Mouse (Mus musculus): Measurements from ENCODE around the gene Prrt4.

The Prrt4 gene

GRCm38 (mm10) chr6:29147407-29148010 is 31.9 kb downstream of the Prrt4 start:
- DNase-seq: no peak

- DNase-seq: no peak
Observed at GRCm38 (mm10) chr6:29146641-29147040, 32.7 kb downstream of the Prrt4 start.

- DNase-seq: no peak
Observed at GRCm38 (mm10) chr6:29145456-29146307, 33.7 kb downstream of the Prrt4 start.

- DNase-seq: no peak
Observed at GRCm38 (mm10) chr6:29144971-29145370, 34.4 kb downstream of the Prrt4 start.

DNA sequence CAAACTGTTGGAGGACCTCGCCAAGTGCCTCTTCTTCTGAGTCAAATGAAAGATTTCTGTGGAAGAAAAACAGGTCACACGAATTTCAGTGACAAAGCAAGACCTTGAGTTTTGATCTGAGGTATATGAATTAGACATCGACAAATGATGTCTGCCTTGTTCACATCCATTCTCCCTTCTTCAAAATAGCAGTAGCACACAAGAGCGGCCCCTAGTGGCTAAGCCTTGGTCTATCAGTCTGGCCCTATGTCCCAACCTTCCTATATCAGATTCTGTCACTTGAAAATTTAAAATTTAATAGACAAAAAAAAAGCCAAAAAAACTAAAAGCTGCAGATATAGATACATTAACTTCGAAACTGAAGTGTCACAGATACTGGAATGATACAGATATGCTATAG is 35.8 kb downstream of the Prrt4 start:
- peak; percentile 61 for DNase-seq

DNA sequence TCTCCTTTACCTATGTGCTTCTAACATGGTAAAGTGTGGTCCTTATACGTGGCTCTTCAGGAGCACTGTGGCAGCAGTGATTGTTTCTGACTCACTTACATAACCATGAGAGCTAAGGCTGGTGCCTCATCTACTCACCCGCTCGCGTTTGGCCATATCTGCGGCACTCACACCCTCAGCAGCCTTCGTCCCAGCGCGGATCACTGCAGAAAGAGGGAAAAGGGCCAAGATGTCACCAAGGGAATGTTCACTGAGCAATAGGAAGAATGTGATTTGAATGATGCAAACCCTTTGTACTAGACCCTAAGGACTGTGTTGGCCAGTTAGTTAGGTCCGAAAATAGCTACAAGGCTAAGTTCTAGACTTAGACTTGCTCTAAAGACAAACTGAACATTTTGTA is 41.9 kb downstream of the Prrt4 start:
- DNase-seq: no peak

DNA sequence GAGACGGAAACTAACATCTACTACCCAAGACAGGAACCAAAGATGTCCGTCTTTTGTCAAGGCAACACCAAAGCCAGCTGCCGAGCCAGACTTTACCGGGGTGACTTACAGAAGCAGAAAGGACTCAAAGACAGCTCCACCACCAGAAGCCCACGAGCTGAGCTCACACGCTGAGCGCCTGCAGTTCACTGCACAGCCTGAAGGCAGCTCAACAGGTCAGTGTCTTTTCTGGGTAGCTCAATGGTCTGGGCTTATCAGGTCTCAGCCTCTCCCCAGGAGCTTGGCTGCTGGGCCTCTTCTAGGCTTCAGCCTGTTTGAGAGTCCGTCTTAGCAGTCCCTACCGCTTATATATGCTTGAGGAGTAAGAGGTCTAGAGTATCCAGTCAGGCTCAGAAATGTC is 46.3 kb downstream of the Prrt4 start:
- DNase-seq: no peak

DNA sequence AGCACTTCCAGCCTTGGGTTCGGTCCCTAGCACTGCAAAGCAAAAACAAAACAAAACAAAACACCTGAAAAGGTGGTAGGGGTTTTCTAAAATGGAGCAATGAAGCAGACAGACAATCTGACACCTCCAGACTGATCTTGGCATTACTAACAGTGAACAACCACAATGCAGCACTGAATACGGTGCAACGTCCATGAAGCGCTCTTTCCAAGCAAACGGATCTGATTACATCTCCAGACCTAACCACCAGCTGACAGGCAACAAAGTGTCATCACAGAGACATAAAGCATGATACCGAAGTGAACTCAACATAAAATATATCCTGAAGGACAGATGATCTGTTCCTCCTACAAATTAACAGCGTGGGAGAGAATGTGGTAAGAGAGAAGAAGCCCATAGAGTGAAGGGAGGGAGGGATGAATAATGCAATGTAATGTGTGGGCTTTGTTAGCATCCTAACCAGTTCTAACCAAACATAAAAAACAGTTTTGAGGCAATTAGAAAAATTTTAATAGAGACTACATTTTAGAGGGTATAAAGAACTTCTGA is 52.4 kb downstream of the Prrt4 start:
- no peak for DNase-seq

DNA sequence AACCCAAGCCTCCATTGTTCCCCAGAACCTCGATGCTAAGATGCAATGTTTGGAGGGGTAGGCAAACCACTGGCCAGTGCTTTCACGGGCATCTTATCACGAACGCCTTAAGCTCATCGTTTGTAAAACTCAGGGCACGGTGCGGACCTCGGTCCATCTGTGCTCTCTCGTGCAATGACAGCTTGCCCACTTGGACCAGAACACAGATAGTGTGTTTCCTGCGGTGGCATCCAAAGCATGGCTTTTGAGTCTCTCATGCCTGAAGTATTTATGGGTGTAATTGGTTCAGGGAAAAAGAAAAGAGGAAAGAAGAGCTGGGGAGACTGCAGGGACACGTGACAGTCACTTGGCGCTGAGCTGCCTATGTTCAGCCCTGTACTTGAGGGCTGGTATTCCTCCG is 59.4 kb downstream of the Prrt4 start:
- DNase-seq: no peak
